Mouse (Mus musculus): ENCODE data around the gene Tmem86b.

The Tmem86b gene

DNA sequence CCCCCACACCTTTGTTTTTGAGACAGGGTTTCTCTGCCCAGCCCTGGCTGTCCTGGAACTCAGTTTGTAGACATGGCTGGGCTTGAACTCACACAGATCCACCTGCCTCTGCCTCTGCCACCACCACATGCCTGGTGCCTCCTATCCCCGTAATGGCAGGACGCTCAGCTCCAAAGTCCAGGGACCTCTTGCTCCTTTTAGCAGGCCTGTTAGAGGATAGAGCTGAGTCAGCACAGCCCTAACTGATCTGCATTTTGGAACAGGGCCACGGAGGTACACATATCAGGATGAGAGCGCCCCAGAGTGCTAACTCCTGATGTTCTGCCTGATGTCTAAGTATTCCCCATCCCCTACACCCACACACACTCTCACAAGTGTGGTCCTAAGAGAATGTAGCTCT is at the start of gene Tmem86b:
TSS of gene Tmem86b (minus strand) at position 392 of the 400 bp plus-strand sequence.
- DNase-seq = no peak

DNA sequence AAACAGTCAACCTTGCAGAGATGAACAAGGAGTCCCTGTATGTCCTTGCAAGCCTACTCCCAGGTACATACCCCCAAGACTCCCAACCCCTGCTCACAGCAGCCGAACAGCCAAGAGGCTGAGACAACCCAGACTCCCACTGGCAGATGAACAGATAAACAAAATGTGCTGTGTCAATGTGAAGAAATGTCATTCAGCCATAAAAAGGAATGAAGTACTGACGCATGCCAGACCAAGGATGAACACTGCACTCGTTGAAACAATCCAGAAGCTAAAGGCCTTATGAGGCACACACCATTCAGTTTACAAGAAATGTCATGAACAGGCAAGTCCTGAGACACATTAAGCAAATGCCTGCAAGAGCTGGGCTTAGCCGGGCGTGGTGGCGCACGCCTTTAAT is 44.0 kb upstream of the Tmem86b start:
- no peak for DNase-seq

DNA sequence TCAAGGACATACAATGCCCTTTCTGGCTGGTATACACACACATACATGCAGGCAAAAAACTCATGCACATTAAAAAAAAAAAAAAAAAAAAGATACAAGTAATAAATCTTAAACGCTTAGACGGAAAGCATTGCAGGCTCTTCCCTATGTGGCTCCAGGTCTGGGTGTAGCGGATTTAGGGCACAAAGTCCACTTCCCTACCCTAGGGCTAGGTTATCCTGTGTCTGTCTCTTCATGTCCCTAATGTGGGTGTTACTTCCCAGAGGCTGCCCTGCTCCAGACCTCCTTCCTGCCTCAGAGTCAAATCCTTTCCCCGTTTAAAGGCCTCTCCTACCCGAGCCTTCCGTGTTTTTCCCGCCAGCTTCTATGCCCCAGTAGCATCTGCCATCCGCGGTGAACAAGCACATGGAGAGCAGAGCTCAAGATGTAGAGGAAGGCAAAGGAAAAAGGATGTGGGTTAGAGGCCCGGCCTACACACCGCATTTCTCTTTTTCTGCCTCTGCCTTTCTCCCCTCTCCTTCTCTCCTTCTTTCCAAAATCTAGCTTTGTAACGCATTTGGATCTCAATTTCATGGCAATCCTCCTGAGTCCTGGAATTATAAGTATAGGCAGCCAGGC is 43.0 kb upstream of the Tmem86b start:
- peak; percentile 47 for DNase-seq

DNA sequence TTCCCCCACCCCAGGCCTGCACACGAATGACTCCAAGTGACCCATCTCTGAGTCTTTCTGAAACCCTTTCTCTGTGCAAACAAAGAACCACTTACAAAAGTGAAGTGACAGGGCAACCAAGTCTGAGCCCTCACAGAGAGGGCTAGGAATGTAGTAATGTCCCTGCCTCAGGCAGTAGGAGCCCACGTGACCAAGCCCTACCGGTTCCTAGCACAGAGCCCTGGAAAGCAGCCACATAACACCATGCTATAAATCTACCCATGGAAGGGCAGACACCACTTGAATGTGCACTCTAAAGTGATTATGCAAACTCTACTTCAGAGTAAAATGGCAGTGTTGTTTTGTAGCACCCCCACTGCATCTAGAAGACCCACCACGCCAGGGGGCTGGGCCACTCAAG is 40.7 kb upstream of the Tmem86b start:
- DNase-seq = no peak

DNA sequence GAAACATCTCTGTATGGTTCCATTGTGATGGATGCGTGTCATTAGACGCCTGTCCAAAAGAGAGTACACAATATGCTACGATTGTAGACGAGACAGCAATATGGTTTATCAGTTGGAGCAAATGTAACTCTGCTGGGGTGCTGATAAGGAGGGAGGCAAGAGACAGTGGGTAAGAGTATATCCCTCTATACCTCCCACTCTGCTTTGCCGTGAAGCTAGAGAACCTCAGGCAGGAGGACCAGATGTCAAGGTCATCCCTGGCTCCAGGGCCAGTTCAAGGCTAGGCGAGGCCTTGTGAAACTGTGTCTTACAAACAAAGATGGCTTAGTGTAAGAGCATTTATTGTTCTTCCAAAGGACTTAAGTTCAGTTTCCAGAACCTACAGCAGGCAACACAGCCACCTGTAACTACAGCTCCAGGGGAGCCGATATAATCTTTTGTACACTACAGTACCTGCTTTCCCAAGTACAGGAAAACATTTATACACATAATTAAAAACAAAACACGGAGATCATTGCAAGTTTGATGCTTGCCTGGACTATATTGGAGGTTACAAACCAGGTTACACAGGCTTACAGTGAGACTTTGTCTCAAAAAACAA is 39.5 kb upstream of the Tmem86b start:
- DNase-seq = no peak

DNA sequence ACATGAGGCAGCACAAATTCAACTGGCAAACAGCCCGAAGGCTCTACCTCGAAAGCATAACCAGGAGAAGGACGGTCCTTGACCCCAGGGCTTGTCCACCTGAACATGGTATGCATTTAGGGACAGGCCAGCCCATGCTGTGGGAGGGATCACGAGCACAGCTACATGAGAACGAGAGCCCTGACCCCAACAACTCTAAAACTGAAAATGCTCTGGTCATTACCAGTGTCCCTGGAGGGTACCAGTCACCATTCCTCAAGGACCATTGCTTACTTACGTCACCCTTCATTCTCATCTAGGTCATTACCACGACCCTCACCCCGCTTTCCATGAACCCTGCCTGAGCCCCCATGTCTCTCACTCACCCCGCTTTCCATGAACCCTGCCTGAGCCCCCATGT is 37.9 kb upstream of the Tmem86b start:
- DNase-seq = no peak

DNA sequence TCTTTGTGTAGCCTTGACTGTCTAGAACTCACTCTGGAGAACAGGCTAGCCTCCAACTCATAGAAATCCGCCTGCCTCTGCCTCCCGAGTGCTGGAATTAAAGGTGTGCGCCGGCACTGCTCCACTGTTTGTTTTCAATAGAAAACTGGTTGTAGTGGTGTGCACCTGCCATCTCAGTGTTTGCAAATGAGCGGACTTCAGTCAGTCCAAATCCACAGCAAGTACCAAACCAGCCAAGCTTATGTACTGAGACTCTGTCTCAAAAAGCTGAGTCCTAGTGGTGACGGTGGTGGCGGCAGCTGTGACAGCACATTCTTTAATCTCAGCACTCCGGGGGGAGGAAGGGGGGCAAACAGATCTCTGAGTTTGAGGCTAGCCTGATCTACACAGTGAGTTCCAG is 37.3 kb upstream of the Tmem86b start:
- DNase-seq = no peak

DNA sequence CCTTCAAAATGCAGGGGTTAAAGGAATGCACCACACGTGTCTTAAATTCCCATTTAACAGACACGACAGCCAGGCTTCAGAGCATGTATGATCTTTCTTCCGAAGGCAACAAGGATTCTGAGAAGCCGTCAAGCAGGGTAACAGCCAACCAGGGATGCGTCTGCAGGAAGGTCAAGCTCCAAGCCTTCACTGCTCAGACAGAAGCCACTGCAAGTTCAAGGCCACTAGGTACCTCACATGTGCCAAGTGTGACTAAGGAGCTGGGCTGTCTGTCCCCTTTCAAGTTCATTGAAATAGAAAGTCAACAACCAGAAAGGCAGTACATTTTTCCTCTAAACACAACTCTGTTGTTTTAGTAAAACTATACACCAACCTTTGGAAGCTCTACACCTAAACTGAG is 35.6 kb upstream of the Tmem86b start:
- no peak for DNase-seq

DNA sequence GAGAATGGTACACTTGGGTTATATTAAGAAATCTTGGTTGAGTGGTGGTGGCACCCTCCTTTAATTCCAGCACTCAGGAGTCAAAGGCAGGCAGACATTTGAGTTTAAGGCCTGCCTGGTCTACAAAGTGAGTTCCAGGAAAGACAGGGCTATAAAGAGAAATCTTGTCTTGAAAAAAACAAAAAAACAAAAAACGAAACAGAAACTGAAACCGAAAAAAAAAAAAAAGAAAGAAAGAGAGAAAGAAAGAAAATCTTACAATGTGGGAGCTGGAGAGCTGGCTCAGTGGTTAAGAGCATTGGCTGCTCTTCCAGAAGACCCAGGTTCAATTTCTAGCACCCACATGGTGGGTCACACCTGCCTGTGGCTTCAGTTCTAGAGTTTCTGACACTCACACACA is 32.5 kb upstream of the Tmem86b start:
- no peak for DNase-seq

DNA sequence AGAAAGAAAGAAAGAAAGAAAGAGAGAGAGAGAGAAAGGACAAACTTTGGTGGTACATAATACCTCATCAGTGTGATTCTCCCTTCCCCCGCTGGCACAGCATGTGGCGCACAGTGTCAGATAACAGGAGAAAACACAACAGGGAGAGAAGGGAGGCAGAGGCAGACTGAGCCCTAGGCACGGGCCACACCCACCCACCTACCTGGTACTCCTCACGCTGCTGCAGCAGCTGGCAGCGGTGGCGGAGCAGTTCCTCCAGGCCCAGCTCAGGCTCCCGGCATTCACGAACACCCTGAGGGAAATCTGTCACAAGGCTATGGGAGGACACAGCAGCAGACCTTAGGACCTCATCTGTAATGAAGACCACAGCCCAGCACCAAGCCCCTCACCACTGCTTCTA is 32.0 kb upstream of the Tmem86b start:
- no peak for DNase-seq

DNA sequence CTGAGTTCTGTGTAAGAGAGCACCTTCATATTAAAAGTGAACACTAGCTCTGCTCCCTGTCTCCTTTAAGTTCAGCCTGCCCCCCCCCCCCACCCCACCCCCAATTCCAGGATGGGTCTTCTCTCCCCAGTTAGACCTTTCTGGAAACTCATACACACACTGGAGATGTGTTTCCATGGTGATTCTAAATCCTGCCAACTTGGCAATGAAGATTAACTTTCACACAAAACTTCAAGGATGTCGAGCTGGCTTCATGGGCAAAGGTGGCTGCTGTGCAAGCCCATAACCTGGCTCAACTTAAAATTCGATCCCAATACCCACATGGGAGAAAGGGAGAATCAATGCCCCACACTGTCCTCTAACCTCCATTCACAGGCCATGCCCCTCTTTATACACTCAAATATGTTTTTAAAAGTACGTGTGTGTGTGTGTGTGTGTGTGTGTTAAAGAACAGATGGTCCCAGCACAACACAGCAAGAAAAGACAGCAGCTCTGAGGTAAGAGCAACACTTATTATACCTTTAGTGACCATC is 28.8 kb upstream of the Tmem86b start:
- DNase-seq = no peak

DNA sequence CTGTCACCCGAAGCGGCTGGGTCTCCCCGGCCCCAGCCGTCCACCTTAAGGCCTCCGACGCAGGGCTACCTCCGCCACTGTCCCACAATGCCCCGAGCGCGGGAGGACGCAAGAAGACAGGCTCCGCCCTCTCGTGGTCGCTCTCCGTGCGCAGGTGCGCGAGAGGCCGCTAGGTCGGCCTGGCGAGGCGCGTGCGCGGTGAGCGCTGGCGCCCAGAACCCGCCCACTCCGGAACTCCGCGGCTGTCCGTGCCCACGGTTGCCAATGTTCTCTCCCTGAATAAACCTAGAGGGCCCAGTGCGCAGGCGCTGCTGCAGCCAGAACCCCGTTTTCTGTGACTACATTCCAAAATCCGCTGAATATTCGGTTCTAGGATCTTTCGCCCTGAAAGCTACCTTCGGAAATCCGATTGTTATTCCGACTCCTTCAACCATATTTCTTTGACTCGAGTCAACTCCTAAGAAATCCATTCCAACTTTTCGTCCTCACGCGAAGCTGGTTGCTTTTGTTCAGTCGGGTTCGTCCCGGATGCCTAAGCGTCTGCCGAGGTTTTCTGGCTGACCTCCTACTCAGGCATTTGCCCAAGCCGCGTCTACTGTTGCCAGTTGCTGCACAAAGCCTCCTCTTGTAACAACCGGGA is 27.8 kb upstream of the Tmem86b start, which contains the start of gene Ppp6r1:
TSS of gene Ppp6r1 (minus strand) at position 108 of the 640 bp plus-strand sequence.
- DNase-seq = peak; percentile 98

DNA sequence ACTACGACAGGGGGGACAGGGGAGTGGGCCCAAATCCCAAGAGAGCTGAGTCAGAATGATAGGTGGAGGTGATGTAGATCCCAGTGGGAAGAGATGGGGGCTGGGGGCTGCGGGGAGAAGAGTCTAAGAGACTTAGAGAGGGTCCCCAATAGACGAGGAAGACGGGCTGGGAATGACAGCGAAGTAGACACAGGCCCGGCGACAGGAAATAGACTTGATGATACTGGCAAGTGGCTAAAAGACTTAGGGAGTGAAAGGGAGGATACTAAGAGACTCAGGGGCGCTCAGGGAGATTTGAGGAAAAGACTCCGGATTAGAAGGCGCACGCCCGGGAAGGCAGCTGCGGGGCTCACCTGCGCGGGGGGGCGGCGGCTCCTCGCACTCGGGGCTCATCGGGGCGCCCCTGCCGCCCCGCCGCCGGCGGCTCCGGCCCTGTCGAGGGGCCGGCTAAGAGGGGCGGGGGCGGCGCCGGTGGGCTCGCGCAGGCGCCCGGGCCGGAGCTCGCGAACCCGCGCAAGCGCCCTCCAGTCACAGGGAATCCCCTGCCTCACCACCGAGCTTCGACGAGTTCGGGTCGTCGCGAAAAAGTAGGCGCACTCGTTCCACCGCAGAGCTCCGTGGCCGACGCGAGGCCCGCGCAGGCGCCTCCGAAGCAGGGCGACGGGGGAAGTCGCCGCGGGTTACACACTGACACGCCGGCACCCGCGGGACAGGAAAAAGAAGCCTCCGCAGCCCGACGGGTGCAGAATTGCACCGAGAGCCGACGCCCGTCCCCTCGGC is 27.1 kb upstream of the Tmem86b start:
- no peak for DNase-seq

DNA sequence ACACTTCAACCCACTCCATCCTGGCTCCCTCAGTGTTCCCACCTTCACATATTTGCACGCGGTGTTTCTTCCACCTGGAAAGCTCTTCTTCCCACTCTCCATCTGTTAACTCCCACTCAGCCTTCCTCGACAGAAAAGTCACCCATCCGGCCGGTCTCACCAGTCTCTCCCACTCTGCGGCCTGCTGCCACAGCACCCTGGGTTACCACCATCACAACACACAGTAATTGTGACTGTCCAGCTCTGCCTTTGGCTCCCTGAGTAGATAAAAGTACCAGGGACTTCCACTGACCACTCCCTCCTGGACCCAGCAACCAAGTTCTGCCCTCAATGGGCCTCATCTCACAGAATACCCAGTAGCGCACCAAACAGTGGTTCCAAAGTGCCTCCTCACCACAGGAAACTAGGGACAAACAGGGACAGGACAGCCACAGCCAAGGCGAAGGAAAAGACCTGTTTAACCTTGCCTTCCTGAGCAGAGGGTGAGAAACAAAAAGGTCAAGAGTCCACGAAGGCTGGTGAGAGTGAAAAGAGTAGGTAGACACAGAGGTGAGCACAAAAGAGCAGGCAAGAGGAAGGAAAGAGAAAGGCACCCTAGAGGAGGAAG is 26.4 kb upstream of the Tmem86b start:
- no peak for DNase-seq

DNA sequence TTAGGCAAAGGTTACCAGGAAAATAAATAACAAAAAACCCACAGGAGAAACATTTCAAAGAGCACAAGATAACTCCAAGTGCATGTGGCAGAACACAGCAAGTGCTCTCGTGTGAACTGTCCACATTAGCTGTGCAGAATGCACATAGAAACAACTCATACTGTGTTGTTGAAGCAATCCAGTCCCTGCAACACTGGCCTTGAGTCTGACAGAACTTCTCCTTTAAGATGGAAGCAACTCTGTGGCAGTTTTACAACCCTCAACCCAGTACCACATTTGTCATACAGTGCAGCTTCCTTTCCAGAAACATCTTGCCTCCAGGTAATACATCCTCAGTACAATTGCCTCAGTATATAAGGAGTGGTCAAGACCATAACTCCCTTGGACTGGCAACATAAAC is 25.6 kb upstream of the Tmem86b start:
- DNase-seq = no peak

DNA sequence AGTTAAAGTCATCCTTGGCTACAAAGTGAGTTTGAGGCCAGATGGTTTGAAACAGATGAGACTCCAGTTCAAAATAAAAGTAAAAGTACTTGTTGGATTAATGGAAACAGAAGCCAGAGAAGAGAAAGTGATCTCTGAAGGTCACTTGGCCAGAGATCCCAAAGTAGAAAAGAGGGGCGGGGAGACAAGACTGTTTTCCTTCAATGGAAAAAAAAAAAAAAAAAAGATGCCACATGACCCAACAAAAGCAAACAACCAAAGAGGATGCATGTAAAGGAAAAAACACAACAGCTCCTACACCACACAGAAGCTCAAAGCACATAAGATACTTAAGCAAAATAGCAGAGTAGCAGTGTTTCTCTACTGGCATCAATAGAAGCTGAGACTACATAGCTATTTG is 24.7 kb upstream of the Tmem86b start:
- DNase-seq = no peak

DNA sequence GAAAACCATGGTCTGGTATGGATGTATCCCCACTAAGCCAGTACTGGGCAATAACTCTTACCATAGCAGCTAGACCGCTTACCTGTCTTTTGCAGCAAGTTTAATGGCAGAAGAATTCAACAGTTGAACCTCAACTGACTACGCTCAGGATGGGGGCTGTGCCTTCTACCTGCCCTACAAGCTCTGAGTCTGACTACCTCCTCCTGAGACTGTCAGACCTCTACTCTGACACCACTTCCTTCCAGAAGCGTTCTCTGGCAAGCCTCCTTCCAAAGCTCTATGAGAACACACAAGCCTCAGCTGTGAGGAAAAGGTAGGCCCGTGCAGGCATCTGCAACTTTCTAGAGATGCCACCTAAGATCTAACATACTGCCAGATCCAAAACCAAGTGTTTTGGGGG is 24.2 kb upstream of the Tmem86b start:
- peak; percentile 69 for DNase-seq

DNA sequence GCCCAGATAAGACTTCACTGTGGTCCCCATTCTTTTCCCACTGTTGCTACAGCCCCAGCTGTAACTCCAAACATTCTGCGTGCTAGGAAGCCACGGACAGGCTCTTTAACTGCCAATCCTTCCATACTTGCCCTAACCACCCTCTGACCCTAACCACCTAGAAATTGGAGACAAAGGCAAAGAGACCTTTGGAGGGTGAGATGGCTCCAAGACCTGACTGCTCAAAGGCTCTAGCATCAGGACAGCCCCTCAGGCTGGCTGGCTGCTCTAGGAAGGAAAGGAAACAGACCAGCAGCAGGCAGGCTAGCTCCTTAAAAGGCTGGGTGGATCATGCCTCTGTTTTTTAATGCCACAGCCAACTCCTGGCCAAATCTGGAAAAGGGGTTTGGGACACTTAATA is 23.0 kb upstream of the Tmem86b start:
- peak; percentile 49 for DNase-seq

DNA sequence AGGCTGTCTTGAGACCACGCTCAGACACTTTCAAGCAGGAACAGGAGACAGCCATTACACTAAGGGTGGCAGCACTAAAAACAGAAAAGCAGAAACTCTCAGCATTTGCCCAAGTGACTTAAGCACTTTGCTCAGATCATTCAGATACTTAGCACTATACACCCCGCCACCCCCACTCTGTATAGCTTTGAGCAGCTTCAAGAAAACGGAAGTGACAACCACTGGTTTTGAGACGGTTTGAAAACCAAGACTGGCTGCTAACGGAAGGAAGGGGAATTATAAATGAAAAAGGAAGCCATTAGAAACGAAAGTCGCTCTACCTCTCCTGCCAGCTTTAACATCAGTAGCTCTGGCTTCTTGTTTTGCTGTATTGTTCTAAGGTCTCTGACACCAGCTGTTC is 22.6 kb upstream of the Tmem86b start:
- peak; percentile 90 for DNase-seq

DNA sequence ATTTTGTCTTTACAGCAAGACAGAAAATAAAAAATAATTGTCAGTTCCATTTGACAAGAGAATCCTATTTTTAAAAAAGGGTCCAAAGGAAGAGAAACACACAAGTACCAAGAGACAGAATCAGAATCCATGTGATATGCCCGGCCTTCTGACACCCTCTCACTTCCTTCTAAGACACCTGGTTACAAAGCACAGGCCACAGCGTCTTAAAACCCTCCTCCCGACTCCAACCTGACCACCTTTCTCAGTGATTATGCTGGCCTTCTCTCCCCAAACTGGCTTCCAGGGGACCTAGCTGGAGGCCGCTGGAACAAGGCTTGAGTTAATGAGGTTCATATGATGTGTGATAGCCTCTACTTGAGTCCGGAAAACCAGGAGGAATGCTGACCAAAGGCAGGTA is 22.1 kb upstream of the Tmem86b start:
- DNase-seq = peak; percentile 42

DNA sequence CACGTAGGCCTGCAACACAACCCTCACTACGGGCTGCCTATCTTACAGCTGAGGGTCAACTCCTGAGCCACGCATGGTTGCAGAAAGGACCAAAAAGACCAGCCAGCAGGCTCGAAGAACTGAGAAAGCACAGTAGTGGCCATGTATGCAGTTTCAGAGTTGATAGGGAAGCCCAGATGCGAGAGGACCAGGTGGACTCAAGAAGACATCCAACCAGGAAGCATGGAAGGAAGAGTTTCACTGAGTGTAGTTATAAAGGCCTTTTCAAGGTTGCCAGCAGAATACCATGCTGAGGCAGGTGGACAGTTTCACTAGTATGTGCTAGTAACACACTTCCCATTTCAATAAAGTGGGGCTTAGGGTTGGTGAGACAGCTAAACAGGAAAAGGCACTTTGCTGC is 21.5 kb upstream of the Tmem86b start:
- no peak for DNase-seq

DNA sequence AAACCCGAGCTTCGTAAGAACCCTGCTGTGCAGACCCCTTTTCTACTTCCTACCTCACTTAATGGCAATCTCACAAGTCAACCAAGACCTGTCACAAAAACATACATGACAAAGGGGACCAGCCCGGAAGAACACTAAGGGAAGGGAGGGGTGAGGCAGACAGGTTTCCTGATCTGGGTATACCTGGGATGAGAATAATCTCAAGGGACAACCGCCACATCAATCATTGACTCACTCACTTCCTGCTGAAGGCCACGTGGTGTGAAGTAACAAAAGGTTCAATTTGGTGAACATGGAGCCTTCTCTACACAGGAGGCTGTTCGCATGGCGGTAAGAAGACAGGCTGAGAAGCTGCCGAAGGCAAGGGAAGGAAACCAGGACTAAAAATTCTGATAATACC is 20.4 kb upstream of the Tmem86b start:
- peak; percentile 60 for DNase-seq

DNA sequence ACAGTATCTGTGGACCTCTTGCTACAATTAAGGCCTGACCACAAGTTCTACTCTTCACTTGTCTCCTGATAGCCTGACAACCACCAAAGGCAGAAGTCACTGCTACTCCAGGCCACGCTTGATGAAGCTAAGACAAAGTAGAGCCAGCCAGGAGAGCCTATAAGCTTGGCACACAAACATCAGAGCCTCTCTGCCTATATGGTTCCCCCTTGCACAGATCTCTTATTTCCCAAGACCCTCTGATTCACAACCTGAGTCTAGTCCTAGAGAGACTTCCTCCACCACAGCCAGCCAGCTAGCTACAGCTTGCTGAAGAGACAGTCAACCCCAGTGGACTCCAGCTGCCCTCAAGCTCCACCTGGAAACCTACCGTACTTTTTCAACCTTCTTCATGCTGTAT is 16.8 kb upstream of the Tmem86b start:
- no peak for DNase-seq

Data from thymus, postnatal 14 days (tissue).